ENCODE assay signal across 16 mouse cellular contexts in the genomic region with DNA sequence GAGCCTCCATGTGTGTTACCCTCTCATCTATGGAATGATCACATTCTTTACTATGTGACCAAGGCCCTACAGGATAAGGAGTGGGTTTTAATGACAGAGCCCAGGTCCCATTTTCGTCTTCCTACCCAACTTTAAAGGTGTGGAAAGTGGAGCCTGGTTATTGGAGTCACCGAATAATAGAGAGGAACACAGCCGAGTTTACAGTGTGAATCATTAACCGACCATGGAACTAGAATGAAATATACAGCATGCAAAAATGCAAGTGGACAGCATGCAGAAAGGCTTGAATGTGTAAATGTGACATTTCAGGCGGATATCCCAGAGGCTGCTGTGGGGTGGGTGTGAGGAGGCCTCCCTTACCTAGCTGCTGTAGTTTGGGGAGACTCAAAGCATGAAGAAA.
DNase-seq lines count a peak whose midpoint lies in the region; ATAC-seq and TF ChIP-seq lines count a peak whose summit lies in the region.
"Had no signal": no experiment of that assay in that cellular context is flagged by ENCODE, and none has a peak within 500 bp of the region (broad histone marks: within the 10 kb centered on the region; RNA-seq: fewer than 3 reads in every experiment).

No protein-coding gene starts in this region.

- no peak for TF ChIP-seq CTCF in liver, postnatal 0 days (IDR thresholded peaks at IDR 0.05; ENCODE audit: low read depth)

- TF ChIP-seq EP300 in liver, postnatal 0 days (IDR thresholded peaks at IDR 0.05; ENCODE audit: low read depth), result no peak

- no peak for DNase-seq in heart, postnatal 10 days
- DNase-seq in kidney, adult 18-20 months, result no peak
- no peak for DNase-seq in liver, postnatal 0 days
- DNase-seq in liver, embryonic 11.5 days (ENCODE audit: low spot score), result no peak
- DNase-seq: adrenal gland, postnatal 10 days; cerebellum, adult 11 months; cerebellum, postnatal 25 days; spleen, adult 18-20 months had no signal

- no peak overlapping the region for H3K4me2 ChIP-seq in heart, embryonic 13.5 days
- H3K4me2 ChIP-seq in kidney, embryonic 15.5 days, result no peak overlapping the region; the same call in 1 of the 2 replicates
- no peak overlapping the region for H3K4me2 ChIP-seq in liver, postnatal 0 days (ENCODE audit: low read depth, low read length)
- no peak overlapping the region for H3K4me2 ChIP-seq in liver, embryonic 11.5 days
- H3K4me2 ChIP-seq in limb, embryonic 13.5 days (replicated peaks), result no peak overlapping the region
- H3K4me2 ChIP-seq: forebrain, embryonic 15.5 days; hindbrain, embryonic 13.5 days; limb, embryonic 15.5 days; midbrain, embryonic 12.5 days; neural tube, embryonic 13.5 days had no signal

- ATAC-seq in heart, embryonic 13.5 days (ENCODE audit: extremely low read depth, insufficient number of reproducible peaks, low FRiP score, low TSS enrichment), result no peak
- ATAC-seq in kidney, embryonic 15.5 days (replicated peaks; ENCODE audit: low FRiP score), result no peak
- no peak for ATAC-seq in liver, postnatal 0 days
- ATAC-seq in liver, embryonic 11.5 days (replicated peaks; ENCODE audit: low FRiP score), result no peak
- ATAC-seq in limb, embryonic 13.5 days (ENCODE audit: low FRiP score, low read depth), result no peak
- ATAC-seq: forebrain, embryonic 15.5 days had no signal

- H3K4me1 ChIP-seq in heart, embryonic 13.5 days, result peaks cover 78% of the 10 kb centered on the region
- peaks cover 88% of the 10 kb centered on the region for H3K4me1 ChIP-seq in kidney, embryonic 15.5 days
- peaks cover 10% of the 10 kb centered on the region for H3K4me1 ChIP-seq in liver, postnatal 0 days (ENCODE audit: insufficient read depth)
- peaks cover 10% of the 10 kb centered on the region for H3K4me1 ChIP-seq in liver, embryonic 11.5 days (replicated peaks; ENCODE audit: control insufficient read depth, insufficient read depth, low read length)
- H3K4me1 ChIP-seq in limb, embryonic 13.5 days, result peaks cover 89% of the 10 kb centered on the region

- H3K27ac ChIP-seq in heart, embryonic 13.5 days (replicated peaks), result peak overlapping the region; percentile 80
- H3K27ac ChIP-seq in kidney, embryonic 15.5 days, result peak overlapping the region; percentile 71
- H3K27ac ChIP-seq in liver, postnatal 0 days (ENCODE audit: low read depth), result 0 out of 2 replicates have a peak overlapping the region, but pooled peaks have one; percentile 6
- no peak overlapping the region for H3K27ac ChIP-seq in liver, embryonic 11.5 days (ENCODE audit: low read depth, low read length)
- peak overlapping the region; percentile 39; the same call in 1 of the 2 replicates for H3K27ac ChIP-seq in limb, embryonic 13.5 days
- H3K27ac ChIP-seq: forebrain, embryonic 15.5 days; hindbrain, embryonic 13.5 days; limb, embryonic 15.5 days; midbrain, embryonic 12.5 days; neural tube, embryonic 13.5 days had no signal

- intact Hi-C loops in heart, postnatal 10 days (cut with DNase I), result no loop called here

- H3K36me3 ChIP-seq in heart, embryonic 13.5 days, result peaks cover 13% of the 10 kb centered on the region
- H3K36me3 ChIP-seq in kidney, embryonic 15.5 days, result peaks cover 10% of the 10 kb centered on the region
- H3K36me3 ChIP-seq in liver, postnatal 0 days (replicated peaks; ENCODE audit: insufficient read depth, low read length), result no peaks in the 10 kb centered on the region
- peaks cover 3% of the 10 kb centered on the region; the same call in 1 of the 2 replicates for H3K36me3 ChIP-seq in liver, embryonic 11.5 days (ENCODE audit: control insufficient read depth, insufficient read depth, low read length)
- H3K36me3 ChIP-seq in limb, embryonic 13.5 days, result peaks cover 13% of the 10 kb centered on the region

- no peaks in the 10 kb centered on the region for H3K27me3 ChIP-seq in heart, embryonic 13.5 days (replicated peaks)
- H3K27me3 ChIP-seq in kidney, embryonic 15.5 days, result no peaks in the 10 kb centered on the region
- H3K27me3 ChIP-seq in liver, postnatal 0 days (ENCODE audit: insufficient read depth, low read length), result no peaks in the 10 kb centered on the region
- no peaks in the 10 kb centered on the region for H3K27me3 ChIP-seq in liver, embryonic 11.5 days (replicated peaks; ENCODE audit: control insufficient read depth, insufficient read depth, low read length)
- H3K27me3 ChIP-seq in limb, embryonic 13.5 days, result no peaks in the 10 kb centered on the region
- H3K27me3 ChIP-seq: forebrain, embryonic 15.5 days; hindbrain, embryonic 13.5 days; limb, embryonic 15.5 days; midbrain, embryonic 12.5 days; neural tube, embryonic 13.5 days had no signal

- 76% methylated on average over 5 of the region's 5 CpGs for WGBS in heart, embryonic 13.5 days
- 59% methylated on average over 5 of the region's 5 CpGs for WGBS in kidney, embryonic 15.5 days
- WGBS in liver, postnatal 0 days (ENCODE audit: insufficient replicate concordance), result 57% methylated on average over 5 of the region's 5 CpGs
- WGBS in liver, embryonic 11.5 days, result 73% methylated on average over 5 of the region's 5 CpGs
- 79% methylated on average over 5 of the region's 5 CpGs for WGBS in limb, embryonic 13.5 days

- no peaks in the 10 kb centered on the region for H3K9me3 ChIP-seq in heart, embryonic 13.5 days
- no peaks in the 10 kb centered on the region for H3K9me3 ChIP-seq in kidney, embryonic 15.5 days (replicated peaks)
- no peaks in the 10 kb centered on the region for H3K9me3 ChIP-seq in liver, postnatal 0 days (ENCODE audit: low read length)
- H3K9me3 ChIP-seq in liver, embryonic 11.5 days (ENCODE audit: control insufficient read depth, low read length), result no peaks in the 10 kb centered on the region
- no peaks in the 10 kb centered on the region for H3K9me3 ChIP-seq in limb, embryonic 13.5 days
- H3K9me3 ChIP-seq: forebrain, embryonic 15.5 days; hindbrain, embryonic 13.5 days; limb, embryonic 15.5 days; midbrain, embryonic 12.5 days; neural tube, embryonic 13.5 days had no signal

- no peak overlapping the region for H3K4me3 ChIP-seq in heart, embryonic 13.5 days
- no peak overlapping the region for H3K4me3 ChIP-seq in kidney, embryonic 15.5 days (replicated peaks)
- no peak overlapping the region for H3K4me3 ChIP-seq in liver, postnatal 0 days (ENCODE audit: low read depth, low read length)
- H3K4me3 ChIP-seq in liver, embryonic 11.5 days (ENCODE audit: low read depth, low read length), result no peak overlapping the region
- H3K4me3 ChIP-seq in limb, embryonic 13.5 days, result no peak overlapping the region
- H3K4me3 ChIP-seq: forebrain, embryonic 15.5 days; hindbrain, embryonic 13.5 days; limb, embryonic 15.5 days; midbrain, embryonic 12.5 days; neural tube, embryonic 13.5 days had no signal

- no peak overlapping the region for H3K9ac ChIP-seq in heart, embryonic 13.5 days
- no peak overlapping the region for H3K9ac ChIP-seq in kidney, embryonic 15.5 days
- no peak overlapping the region for H3K9ac ChIP-seq in liver, postnatal 0 days (replicated peaks)
- no peak overlapping the region for H3K9ac ChIP-seq in liver, embryonic 11.5 days (ENCODE audit: low read depth, low read length)
- no peak overlapping the region for H3K9ac ChIP-seq in limb, embryonic 13.5 days
- H3K9ac ChIP-seq: forebrain, embryonic 15.5 days; hindbrain, embryonic 13.5 days; limb, embryonic 15.5 days; midbrain, embryonic 12.5 days; neural tube, embryonic 13.5 days had no signal
